Mouse (Mus musculus): Measurements from ENCODE around the gene Tmtc2. TPM values are rescaled to one million over a fixed set of nuclear protein-coding genes. Genes with fewer than 3 reads are reported as not detected.

Tmtc2 gene
- polyA plus RNA-seq, 1 experiment from 2014 or later, result 3.7 TPM

- Histone ChIP-seq H3K4me3 (ENCODE audit: low read depth, low read length) (no peak overlapping the region), H3K9ac (ENCODE audit: low read length) (no peak overlapping the region), H3K4me1 (ENCODE audit: control insufficient read depth, insufficient read depth, low read length) (peaks cover 7% of the 10 kb centered on the region), H3K36me3 (ENCODE audit: control insufficient read depth, insufficient read depth, low read length) (no peaks in the 10 kb centered on the region), H3K9me3 (ENCODE audit: control insufficient read depth, low read length) (no peaks in the 10 kb centered on the region), H3K4me2 (no peak overlapping the region), H3K27ac (ENCODE audit: low read depth, low read length) (no peak overlapping the region), H3K27me3 (ENCODE audit: control insufficient read depth, insufficient read depth, low read length) (no peaks in the 10 kb centered on the region)
- WGBS, result 94% methylated on average over 2 of the region's 2 CpGs
- no peak for ATAC-seq (ENCODE audit: low FRiP score)
- DNase-seq (ENCODE audit: low spot score, missing footprints), result no peak
These were observed 382.2 kb downstream of the Tmtc2 start for GRCm38 (mm10) chr10:105192071-105192470.

GRCm38 (mm10) chr10:105189746-105190145 is 384.5 kb downstream of the Tmtc2 start:
- no peaks in the 10 kb centered on the region for H3K9me3 ChIP-seq (ENCODE audit: control insufficient read depth, low read length)
- peaks cover 7% of the 10 kb centered on the region for H3K4me1 ChIP-seq (ENCODE audit: control insufficient read depth, insufficient read depth, low read length)
- H3K4me2 ChIP-seq, result no peak overlapping the region
- no peaks in the 10 kb centered on the region for H3K36me3 ChIP-seq (ENCODE audit: control insufficient read depth, insufficient read depth, low read length)
- H3K4me3 ChIP-seq (ENCODE audit: low read depth, low read length), result no peak overlapping the region
- no peak overlapping the region for H3K27ac ChIP-seq (ENCODE audit: low read depth, low read length)
- H3K9ac ChIP-seq (ENCODE audit: low read length), result no peak overlapping the region
- 23% methylated on average over 4 of the region's 4 CpGs for WGBS
- peak; percentile 64 for ATAC-seq (ENCODE audit: low FRiP score)
- DNase-seq (ENCODE audit: low spot score, missing footprints), result no peak
- H3K27me3 ChIP-seq (ENCODE audit: control insufficient read depth, insufficient read depth, low read length), result no peaks in the 10 kb centered on the region

GRCm38 (mm10) chr10:105186636-105187035 is 387.6 kb downstream of the Tmtc2 start:
- DNase-seq (ENCODE audit: low spot score, missing footprints) (no peak), ATAC-seq (ENCODE audit: low FRiP score) (no peak)
- Histone ChIP-seq H3K27me3 (ENCODE audit: control insufficient read depth, insufficient read depth, low read length) (no peaks in the 10 kb centered on the region), H3K36me3 (ENCODE audit: control insufficient read depth, insufficient read depth, low read length) (no peaks in the 10 kb centered on the region), H3K27ac (ENCODE audit: low read depth, low read length) (no peak overlapping the region), H3K9me3 (ENCODE audit: control insufficient read depth, low read length) (no peaks in the 10 kb centered on the region), H3K9ac (ENCODE audit: low read length) (no peak overlapping the region), H3K4me3 (ENCODE audit: low read depth, low read length) (no peak overlapping the region), H3K4me2 (no peak overlapping the region), H3K4me1 (ENCODE audit: control insufficient read depth, insufficient read depth, low read length) (peaks cover 7% of the 10 kb centered on the region)
- WGBS, result 92% methylated on average over 5 of the region's 5 CpGs

- no peaks in the 10 kb centered on the region for H3K27me3 ChIP-seq (ENCODE audit: control insufficient read depth, insufficient read depth, low read length)
- ATAC-seq (ENCODE audit: low FRiP score), result no peak
- H3K36me3 ChIP-seq (ENCODE audit: control insufficient read depth, insufficient read depth, low read length), result no peaks in the 10 kb centered on the region
- H3K4me2 ChIP-seq, result no peak overlapping the region
- no peak overlapping the region for H3K4me3 ChIP-seq (ENCODE audit: low read depth, low read length)
- no peak for DNase-seq (ENCODE audit: low spot score, missing footprints)
- H3K9ac ChIP-seq (ENCODE audit: low read length), result no peak overlapping the region
- H3K27ac ChIP-seq (ENCODE audit: low read depth, low read length), result no peak overlapping the region
- H3K9me3 ChIP-seq (ENCODE audit: control insufficient read depth, low read length), result no peaks in the 10 kb centered on the region
- H3K4me1 ChIP-seq (ENCODE audit: control insufficient read depth, insufficient read depth, low read length), result no peaks in the 10 kb centered on the region
- 84% methylated on average over 5 of the region's 5 CpGs for WGBS
These were observed 405.7 kb downstream of the Tmtc2 start for GRCm38 (mm10) chr10:105168443-105169102.

- WGBS, result 84% methylated on average over 5 of the region's 5 CpGs
- Histone ChIP-seq H3K27ac (ENCODE audit: low read depth, low read length) (no peak overlapping the region), H3K9me3 (ENCODE audit: control insufficient read depth, low read length) (no peaks in the 10 kb centered on the region), H3K27me3 (ENCODE audit: control insufficient read depth, insufficient read depth, low read length) (no peaks in the 10 kb centered on the region), H3K9ac (ENCODE audit: low read length) (no peak overlapping the region), H3K4me2 (no peak overlapping the region), H3K4me1 (ENCODE audit: control insufficient read depth, insufficient read depth, low read length) (no peaks in the 10 kb centered on the region), H3K4me3 (ENCODE audit: low read depth, low read length) (no peak overlapping the region), H3K36me3 (ENCODE audit: control insufficient read depth, insufficient read depth, low read length) (no peaks in the 10 kb centered on the region)
- DNase-seq (ENCODE audit: low spot score, missing footprints), result no peak
- ATAC-seq (ENCODE audit: low FRiP score), result no peak
These were observed 409.0 kb downstream of the Tmtc2 start for GRCm38 (mm10) chr10:105165291-105165690.

- DNase-seq (ENCODE audit: low spot score, missing footprints) (no peak), ATAC-seq (ENCODE audit: low FRiP score) (0 out of 2 replicates have a peak, but pooled peaks have one; percentile 19)
- H3K27ac ChIP-seq (ENCODE audit: low read depth, low read length), result no peak overlapping the region
- no peaks in the 10 kb centered on the region for H3K27me3 ChIP-seq (ENCODE audit: control insufficient read depth, insufficient read depth, low read length)
- no peak overlapping the region for H3K4me3 ChIP-seq (ENCODE audit: low read depth, low read length)
- no peaks in the 10 kb centered on the region for H3K4me1 ChIP-seq (ENCODE audit: control insufficient read depth, insufficient read depth, low read length)
- H3K36me3 ChIP-seq (ENCODE audit: control insufficient read depth, insufficient read depth, low read length), result no peaks in the 10 kb centered on the region
- H3K9me3 ChIP-seq (ENCODE audit: control insufficient read depth, low read length), result no peaks in the 10 kb centered on the region
- no peak overlapping the region for H3K4me2 ChIP-seq
- H3K9ac ChIP-seq (ENCODE audit: low read length), result no peak overlapping the region
These were observed 420.5 kb downstream of the Tmtc2 start for GRCm38 (mm10) chr10:105153789-105154188.

GRCm38 (mm10) chr10:105144382-105144781 is 429.9 kb downstream of the Tmtc2 start:
- Histone ChIP-seq H3K27ac (ENCODE audit: low read depth, low read length) (no peak overlapping the region), H3K36me3 (ENCODE audit: control insufficient read depth, insufficient read depth, low read length) (no peaks in the 10 kb centered on the region), H3K9ac (ENCODE audit: low read length) (no peak overlapping the region), H3K4me3 (ENCODE audit: low read depth, low read length) (no peak overlapping the region), H3K4me1 (ENCODE audit: control insufficient read depth, insufficient read depth, low read length) (no peaks in the 10 kb centered on the region), H3K9me3 (ENCODE audit: control insufficient read depth, low read length) (no peaks in the 10 kb centered on the region), H3K4me2 (no peak overlapping the region), H3K27me3 (ENCODE audit: control insufficient read depth, insufficient read depth, low read length) (no peaks in the 10 kb centered on the region)
- no peak for DNase-seq (ENCODE audit: low spot score, missing footprints)
- no peak for ATAC-seq (ENCODE audit: low FRiP score)
- 66% methylated on average over 4 of the region's 4 CpGs for WGBS

- Histone ChIP-seq H3K4me2 (no peak overlapping the region), H3K4me3 (ENCODE audit: low read depth, low read length) (no peak overlapping the region), H3K27me3 (ENCODE audit: control insufficient read depth, insufficient read depth, low read length) (no peaks in the 10 kb centered on the region), H3K9me3 (ENCODE audit: control insufficient read depth, low read length) (no peaks in the 10 kb centered on the region), H3K4me1 (ENCODE audit: control insufficient read depth, insufficient read depth, low read length) (no peaks in the 10 kb centered on the region), H3K9ac (ENCODE audit: low read length) (no peak overlapping the region), H3K36me3 (ENCODE audit: control insufficient read depth, insufficient read depth, low read length) (no peaks in the 10 kb centered on the region), H3K27ac (ENCODE audit: low read depth, low read length) (no peak overlapping the region)
- ATAC-seq (ENCODE audit: low FRiP score) (no peak), DNase-seq (ENCODE audit: low spot score, missing footprints) (no peak)
- WGBS, result 89% methylated on average over 3 of the region's 3 CpGs
These were observed 432.1 kb downstream of the Tmtc2 start for GRCm38 (mm10) chr10:105142201-105142600.
